Mouse (Mus musculus): ENCODE results near the gene Mok.

Mok gene

DNA sequence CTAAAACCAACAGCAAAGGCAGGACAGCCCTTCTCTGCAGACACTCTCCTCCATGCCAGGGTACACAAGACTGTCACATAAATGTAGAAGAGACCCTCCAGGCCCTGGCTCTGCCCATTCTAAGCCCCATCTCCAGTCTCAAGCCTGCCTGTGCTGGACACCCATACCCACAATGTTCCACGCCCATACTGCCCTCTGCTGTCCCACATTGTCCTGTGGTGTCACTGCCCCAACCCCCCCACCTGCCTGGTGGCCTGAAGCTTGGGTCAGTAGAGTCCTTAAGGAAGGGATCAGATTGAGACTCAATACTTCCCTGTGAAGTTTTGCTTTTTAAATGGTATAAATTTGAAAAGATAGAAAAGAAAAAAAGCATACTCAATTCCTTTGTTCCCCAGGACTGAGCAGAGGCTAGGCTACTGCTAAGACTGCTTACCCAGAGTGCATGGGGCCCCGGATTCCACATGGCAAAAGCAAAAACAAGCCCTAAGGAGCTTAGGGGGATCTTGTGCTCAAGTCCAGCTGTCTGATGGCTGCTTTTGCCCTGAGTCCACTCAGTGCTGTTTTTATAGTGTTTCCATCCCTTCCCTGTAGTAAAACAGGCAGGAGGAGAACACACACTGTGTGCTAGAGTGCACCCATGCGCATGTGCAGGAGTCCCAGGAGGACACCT is 34.3 kb downstream of the Mok start:
- DNase-seq, result no peak

DNA sequence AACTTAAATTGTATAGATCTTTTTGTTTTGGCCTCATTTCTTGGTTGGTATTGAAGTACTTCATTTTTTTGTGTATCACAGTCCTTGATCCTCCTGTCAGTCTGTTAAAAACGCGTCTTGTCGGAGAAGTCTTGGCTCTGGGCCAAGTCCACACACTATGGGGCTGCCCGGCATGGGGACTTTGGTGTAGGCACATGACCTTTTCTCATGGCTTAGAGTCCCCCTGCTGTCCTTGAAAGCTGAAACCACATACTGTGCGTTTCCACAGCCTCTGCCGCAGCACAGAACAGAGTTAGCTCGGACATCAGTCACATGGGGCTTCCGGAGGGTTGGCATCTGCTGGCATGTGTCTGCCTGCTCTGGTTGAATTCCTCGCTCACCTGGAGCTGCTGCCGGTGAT is 36.5 kb downstream of the Mok start:
- no peak for DNase-seq

DNA sequence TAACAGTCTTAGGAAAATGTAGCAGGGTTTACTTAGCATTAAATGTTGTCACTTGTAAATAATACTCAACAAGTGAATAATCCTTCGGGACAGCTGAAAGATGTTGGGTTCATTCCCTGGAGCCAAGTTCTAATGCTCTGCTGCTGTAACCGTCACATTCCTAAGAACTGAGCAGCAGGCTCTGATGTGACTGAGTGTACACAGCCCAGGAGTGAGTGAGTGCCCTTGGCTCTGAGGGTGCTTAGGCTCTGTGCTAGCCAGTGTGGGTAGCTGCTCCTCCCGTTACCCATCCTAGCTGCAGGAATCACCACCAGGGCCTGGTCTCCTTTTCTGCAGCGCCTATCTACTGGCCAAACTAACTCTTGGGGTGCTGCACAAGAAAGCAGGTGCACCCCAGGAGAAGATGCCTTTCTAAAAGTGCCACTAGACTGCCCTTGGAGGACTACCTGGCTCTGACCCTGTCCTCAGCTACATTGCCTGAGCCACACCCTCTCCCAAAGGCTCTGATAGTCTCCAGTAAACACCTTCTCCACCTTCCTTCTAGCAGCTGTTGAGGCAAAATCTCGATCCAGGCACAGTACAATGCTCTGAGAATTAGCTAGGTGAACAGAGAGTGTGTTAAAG is 38.0 kb downstream of the Mok start:
- no peak for DNase-seq

GRCm38 (mm10) chr12:110801876-110802464 is 38.8 kb downstream of the Mok start:
- no peak for DNase-seq

- no peak for DNase-seq
Observed at GRCm38 (mm10) chr12:110799226-110799625, 41.5 kb downstream of the Mok start.

- no peak for DNase-seq
Observed at GRCm38 (mm10) chr12:110797842-110798431, 42.8 kb downstream of the Mok start.

DNA sequence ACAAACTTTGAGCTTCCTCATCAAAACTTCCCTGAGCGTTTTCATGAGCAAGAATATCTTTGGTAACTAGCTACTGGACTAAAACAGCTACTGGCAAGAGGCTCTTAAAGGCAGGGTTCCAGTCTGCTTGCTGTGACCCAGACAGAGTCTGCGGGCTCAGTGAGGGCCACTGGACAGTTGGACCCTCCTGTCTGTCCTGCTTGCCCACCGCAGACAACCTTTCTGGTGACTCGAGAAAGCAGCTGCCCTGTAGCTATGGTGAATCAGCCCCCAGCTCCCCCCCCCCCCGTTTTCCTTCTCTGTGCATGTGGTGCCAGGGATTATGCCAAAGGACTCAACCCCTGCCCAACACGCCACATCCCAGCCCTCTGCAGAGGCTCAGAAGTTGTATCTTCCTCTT is 43.5 kb downstream of the Mok start:
- DNase-seq, result no peak

DNA sequence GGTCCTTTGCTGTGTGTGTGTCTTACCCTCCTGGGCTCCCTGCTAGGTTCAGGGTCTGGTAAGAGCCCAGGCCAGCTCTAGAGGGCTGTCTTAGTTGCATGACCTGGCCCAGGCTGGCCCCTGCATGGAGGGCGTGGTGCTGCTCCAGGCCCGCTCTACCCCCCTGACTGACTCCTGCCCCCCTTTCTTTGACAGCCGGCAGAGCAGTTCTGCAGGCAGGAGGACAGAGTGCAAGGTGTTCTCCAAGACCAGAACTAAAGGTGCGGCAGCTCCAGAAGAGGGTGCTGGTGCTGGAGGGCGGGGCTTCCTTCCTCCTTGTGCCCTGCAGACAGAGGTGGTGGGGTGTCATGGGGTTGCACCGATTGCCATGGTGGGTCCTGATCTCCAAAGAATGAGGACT is 44.0 kb downstream of the Mok start:
- no peak for DNase-seq

DNA sequence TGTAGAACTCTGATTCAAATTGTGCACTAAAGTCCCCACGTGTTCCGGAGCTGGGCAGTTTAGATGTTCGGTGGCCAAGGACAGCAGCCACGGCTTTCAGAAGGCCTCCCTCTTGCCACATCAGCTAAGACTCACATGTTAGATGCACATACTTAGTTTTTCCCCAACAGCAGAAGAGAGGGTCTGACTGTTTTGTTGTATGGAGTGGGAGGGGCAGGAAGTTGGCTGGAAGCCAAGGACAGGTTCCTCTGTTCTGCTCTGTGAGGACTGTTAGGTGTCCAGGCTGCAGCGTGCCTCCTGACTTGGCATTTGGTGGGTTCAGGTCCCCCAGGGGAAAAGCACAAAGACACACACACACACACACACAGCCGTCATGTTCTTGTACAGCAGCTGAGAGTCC is 45.7 kb downstream of the Mok start:
- DNase-seq, result no peak

- no peak for DNase-seq
Observed at GRCm38 (mm10) chr12:110791026-110791425, 49.7 kb downstream of the Mok start.

- DNase-seq, result no peak
Observed at GRCm38 (mm10) chr12:110790580-110790979, 50.2 kb downstream of the Mok start.

GRCm38 (mm10) chr12:110786243-110786642 is 54.5 kb downstream of the Mok start:
- DNase-seq, result no peak

- no peak for DNase-seq
Observed at GRCm38 (mm10) chr12:110784211-110784610, 56.5 kb downstream of the Mok start.

DNA sequence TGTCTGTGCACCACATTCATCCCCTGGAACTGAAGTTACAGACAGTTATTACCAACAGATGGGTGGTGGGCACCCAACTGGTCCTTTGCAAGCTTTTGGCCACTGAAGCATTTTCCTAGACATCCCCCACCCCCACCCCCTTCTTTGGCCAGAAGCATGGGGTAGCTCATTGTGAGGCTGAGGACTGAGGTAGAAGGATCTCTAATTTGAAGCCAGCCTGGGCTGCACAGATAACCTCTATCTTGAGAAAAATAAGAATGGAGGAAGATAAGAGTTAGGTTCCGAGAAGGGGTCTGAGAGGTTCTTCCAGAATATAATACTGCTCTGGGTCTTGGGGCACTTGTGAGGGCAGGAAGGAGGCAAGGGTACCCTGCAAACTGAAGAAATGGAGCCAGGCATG is 58.5 kb downstream of the Mok start:
- DNase-seq, result no peak

- no peak for DNase-seq
Observed at GRCm38 (mm10) chr12:110781181-110781580, 59.6 kb downstream of the Mok start.

- no peak for DNase-seq
Observed at GRCm38 (mm10) chr12:110779296-110779695, 61.4 kb downstream of the Mok start.

GRCm38 (mm10) chr12:110777853-110778252 is 62.9 kb downstream of the Mok start:
- DNase-seq, result peak; percentile 24

- DNase-seq, result peak; percentile 30
Observed at GRCm38 (mm10) chr12:110775628-110776426, 64.9 kb downstream of the Mok start.

DNA sequence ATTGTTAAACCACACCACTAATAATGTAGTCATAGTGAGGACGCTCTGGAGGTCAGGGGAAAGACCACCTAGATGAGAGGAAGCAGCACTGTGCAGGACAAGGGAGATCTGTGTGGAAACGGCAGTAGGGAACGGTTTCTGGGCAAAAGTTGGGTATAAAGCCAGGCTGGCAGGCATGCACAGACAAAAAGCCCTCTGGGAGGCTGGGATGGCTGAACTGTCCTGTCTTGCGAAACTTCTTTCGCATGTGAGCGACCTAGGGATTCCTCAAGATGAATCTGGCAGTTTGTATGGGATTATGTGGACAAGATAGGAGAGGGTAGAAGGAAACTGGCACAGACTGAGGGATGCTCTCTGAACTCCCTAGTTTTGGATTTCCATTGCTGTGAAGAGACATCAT is 68.8 kb downstream of the Mok start:
- no peak for DNase-seq

DNA sequence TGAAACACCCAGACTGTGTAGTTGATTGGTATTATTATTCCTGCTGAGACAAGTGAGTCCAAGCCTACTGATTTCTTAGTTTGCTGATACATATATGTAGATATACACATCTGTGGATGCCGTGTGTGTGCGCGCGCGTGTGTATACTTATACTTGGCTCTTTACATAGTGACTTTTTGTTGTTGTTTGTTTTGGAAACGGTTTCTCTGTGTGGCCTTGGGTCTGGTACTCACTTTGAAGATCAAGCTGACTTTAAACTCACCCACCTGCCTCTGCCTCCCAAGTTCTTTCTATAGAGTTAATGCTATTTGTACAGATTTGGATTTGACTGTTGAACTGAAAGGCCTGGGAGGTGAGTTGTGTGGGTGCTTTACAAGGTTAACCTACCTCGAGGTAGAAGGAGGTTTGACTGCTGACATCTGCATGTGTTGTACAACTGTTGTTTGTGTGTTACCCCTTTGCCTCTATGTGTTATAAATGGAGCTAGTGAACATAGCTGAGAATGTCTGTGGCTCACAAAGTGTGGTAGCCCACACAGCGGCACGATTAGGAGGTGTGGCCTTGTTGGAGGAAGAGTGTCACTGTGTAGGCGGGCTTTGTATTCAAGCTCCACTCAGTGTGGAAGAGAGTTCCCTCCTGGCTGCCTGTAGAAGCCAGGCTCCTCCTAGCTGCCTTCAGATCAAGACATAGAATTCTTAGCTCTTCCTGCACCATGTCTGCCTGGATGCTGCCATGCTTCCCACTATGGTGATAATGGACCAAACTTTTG is 70.1 kb downstream of the Mok start:
- DNase-seq, result peak; percentile 43

DNA sequence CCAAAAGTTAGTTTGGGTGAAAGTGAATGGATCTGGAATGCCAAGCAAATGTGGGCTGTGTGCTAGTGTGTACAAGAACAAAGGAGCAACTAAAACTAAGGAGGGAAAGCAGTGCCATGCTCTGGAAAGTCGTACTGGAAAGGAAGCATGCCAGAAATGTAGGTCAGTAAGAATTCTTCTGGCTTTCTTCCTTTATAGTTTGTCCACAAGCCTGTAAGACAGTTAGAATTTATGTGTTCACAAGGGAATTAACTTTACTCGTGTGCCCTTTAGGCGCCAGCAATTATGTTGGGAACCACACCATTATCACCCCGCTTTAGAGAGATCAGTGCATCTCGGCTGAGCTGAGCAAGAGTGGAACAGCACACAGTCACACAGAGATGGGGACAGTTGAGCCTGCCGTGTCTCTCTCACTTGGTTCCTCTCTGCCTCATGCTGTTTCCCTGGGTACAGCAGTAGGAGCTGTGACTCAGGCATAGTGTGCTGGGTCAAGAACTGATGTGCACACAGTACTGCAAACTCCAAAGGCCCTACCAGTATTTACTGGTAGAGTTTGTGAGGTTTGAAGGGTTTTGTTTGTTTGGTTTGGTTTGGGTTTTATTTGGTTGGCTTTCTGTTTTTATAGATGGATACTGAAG is 71.0 kb downstream of the Mok start:
- no peak for DNase-seq

GRCm38 (mm10) chr12:110768562-110768961 is 72.2 kb downstream of the Mok start:
- DNase-seq, result no peak

Data from thymus, postnatal 4 days (tissue).